Mouse (Mus musculus) neural tube, embryonic 12.5 days (tissue): ENCODE data around the gene Anapc7. TPM values are rescaled to one million over a fixed set of nuclear protein-coding genes. Genes with fewer than 3 reads are reported as not detected.
"Not testable (repeated sequence)": the region's sequence is repeated elsewhere in the genome, so short reads cannot be mapped to it uniquely, and the experiment has no call there.

Experiments
- ATAC-seq: fragments of 200-750 bp; cut with Nextera tagmentation; 2 replicates; pipeline ENCODE4 v1.8.0; 2017; ENCODE audit warnings: low read depth, mild to moderate bottlenecking, moderate TSS enrichment, moderate library complexity; ENCODE audit not compliant: low FRiP score
- H3K27ac ChIP-seq: fragments of 300-500 bp; sonication (generic); 2 replicates; pipeline ENCODE4 v1.5.1; 2016
- H3K27me3 ChIP-seq: fragments of 300-500 bp; sonication (generic); replicated peaks from 2 replicates; pipeline ENCODE4 v1.6.1; 2016; ENCODE audit warnings: mild to moderate bottlenecking
- H3K36me3 ChIP-seq: fragments of 300-500 bp; sonication (generic); 2 replicates; pipeline ENCODE4 v1.6.1; 2016; ENCODE audit warnings: mild to moderate bottlenecking
- H3K4me1 ChIP-seq: fragments of 300-500 bp; sonication (generic); 2 replicates; pipeline ENCODE4 v1.6.1; 2016
- H3K4me2 ChIP-seq: fragments of 300-500 bp; sonication (generic); replicated peaks from 2 replicates; pipeline ENCODE4 v1.6.1; 2016; ENCODE audit warnings: mild to moderate bottlenecking
- H3K4me3 ChIP-seq: fragments of 300-500 bp; sonication (generic); 2 replicates; pipeline ENCODE4 v1.5.1; 2016
- H3K9ac ChIP-seq: fragments of 300-500 bp; sonication (generic); 2 replicates; pipeline ENCODE4 v1.6.1; 2016; ENCODE audit warnings: mild to moderate bottlenecking
- H3K9me3 ChIP-seq: fragments of 300-500 bp; sonication (generic); 2 replicates; pipeline ENCODE4 v1.6.1; 2016; ENCODE audit warnings: mild to moderate bottlenecking
- WGBS: fragments of 180-500 bp; shearing (Covaris S2); methylation state at CpG from one replicate; pipeline ENCODE4 v1.1.7; 2016; 5-methylcytosine and 5-hydroxymethylcytosine counted together
- polyA plus RNA-seq: library from polyadenylated mRNA; unstranded; fragments of >200 nt; fragmentation: Nextera tagmentation; extraction: Ambion mirVana; gene quantifications from 2 replicates; pipeline ENCODE4 v1.2.1, GENCODE M21; 2016

The Anapc7 gene
- polyA plus RNA-seq, 1 experiment from 2014 or later: 51.2 TPM

DNA sequence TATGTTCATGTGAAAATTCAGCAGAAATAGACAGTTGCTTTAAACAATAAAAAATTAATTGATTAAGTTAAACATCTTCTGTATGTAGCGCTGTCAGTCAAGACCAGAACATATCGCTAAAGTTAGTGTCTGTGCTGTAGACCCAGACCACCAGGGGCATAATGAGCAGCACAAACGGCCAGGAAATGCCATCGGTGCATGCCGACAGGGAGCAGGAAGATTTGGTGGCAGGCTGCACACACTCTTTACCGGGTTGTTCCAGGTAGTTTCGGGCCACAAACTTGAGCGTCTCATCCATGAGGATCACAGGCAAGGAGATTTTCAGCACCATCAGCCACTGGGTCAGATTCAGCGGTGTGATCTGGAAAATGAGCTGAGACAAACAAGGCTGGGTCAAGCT, 35.6 kb downstream of the Anapc7 start:
- H3K36me3 ChIP-seq: peaks cover 99% of the 10 kb centered on the region
- H3K4me3 ChIP-seq, H3K9me3 ChIP-seq, H3K9ac ChIP-seq, H3K4me1 ChIP-seq, ATAC-seq, H3K4me2 ChIP-seq, H3K27me3 ChIP-seq, H3K27ac ChIP-seq: not testable (repeated sequence)
- WGBS: 91% methylated on average over 9 of the region's 9 CpGs

GRCm38 (mm10) chr5:122458066-122458465, 36.6 kb downstream of the Anapc7 start:
- Histone ChIP-seq H3K36me3 (peaks cover 99% of the 10 kb centered on the region), H3K4me2 (no peak overlapping the region), H3K27ac (no peak overlapping the region), H3K9me3 (no peaks in the 10 kb centered on the region), H3K4me1 (no peaks in the 10 kb centered on the region), H3K4me3 (no peak overlapping the region), H3K9ac (no peak overlapping the region), H3K27me3 (no peaks in the 10 kb centered on the region)
- WGBS: 97% methylated on average over 4 of the region's 4 CpGs
- ATAC-seq: no peak

- H3K36me3 ChIP-seq: peaks cover 99% of the 10 kb centered on the region
- no peak overlapping the region for H3K4me2 ChIP-seq
- H3K4me3 ChIP-seq: no peak overlapping the region
- no peaks in the 10 kb centered on the region for H3K27me3 ChIP-seq
- WGBS: 92% methylated on average over 5 of the region's 5 CpGs
- ATAC-seq: no peak
- no peak overlapping the region for H3K9ac ChIP-seq
- H3K9me3 ChIP-seq: no peaks in the 10 kb centered on the region
- no peak overlapping the region for H3K27ac ChIP-seq
- no peaks in the 10 kb centered on the region for H3K4me1 ChIP-seq
Observed at GRCm38 (mm10) chr5:122459335-122459734, 37.8 kb downstream of the Anapc7 start.

DNA sequence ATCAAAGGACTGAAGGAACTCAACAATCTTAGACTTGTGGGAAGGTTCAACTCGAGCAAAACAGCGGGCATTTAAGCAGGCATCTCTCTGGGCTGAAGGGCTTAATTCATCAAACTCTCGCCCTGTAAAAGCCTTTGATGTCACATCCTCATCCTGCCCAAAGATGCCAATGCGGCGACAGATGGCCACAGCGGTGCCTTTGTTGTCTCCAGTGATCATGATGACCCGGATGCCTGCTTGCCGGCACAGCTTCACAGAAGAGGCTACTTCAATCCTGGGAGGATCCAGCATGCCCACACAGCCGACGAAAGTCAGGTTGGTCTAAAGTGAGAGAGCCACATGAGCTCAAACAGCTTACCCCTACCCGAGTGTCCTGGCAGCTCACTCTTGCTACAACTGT, 39.2 kb downstream of the Anapc7 start:
- Histone ChIP-seq H3K9me3 (no peaks in the 10 kb centered on the region), H3K36me3 (peaks cover 99% of the 10 kb centered on the region), H3K4me3 (no peak overlapping the region), H3K4me1 (no peaks in the 10 kb centered on the region), H3K27ac (no peak overlapping the region), H3K9ac (no peak overlapping the region), H3K27me3 (no peaks in the 10 kb centered on the region), H3K4me2 (no peak overlapping the region)
- WGBS: 86% methylated on average over 11 of the region's 11 CpGs
- no peak for ATAC-seq

- peaks cover 99% of the 10 kb centered on the region for H3K36me3 ChIP-seq
- H3K9ac ChIP-seq: no peak overlapping the region
- WGBS: 97% methylated on average over 9 of the region's 9 CpGs
- H3K4me3 ChIP-seq: no peak overlapping the region
- no peaks in the 10 kb centered on the region for H3K4me1 ChIP-seq
- no peak for ATAC-seq
- H3K4me2 ChIP-seq: no peak overlapping the region
- no peaks in the 10 kb centered on the region for H3K9me3 ChIP-seq
- H3K27me3 ChIP-seq: no peaks in the 10 kb centered on the region
- H3K27ac ChIP-seq: no peak overlapping the region
Observed at GRCm38 (mm10) chr5:122461431-122461830, 39.9 kb downstream of the Anapc7 start.

- WGBS: 92% methylated on average over 5 of the region's 5 CpGs
- Histone ChIP-seq H3K4me3 (no peak overlapping the region), H3K27me3 (no peaks in the 10 kb centered on the region), H3K9ac (no peak overlapping the region), H3K9me3 (no peaks in the 10 kb centered on the region), H3K4me2 (no peak overlapping the region), H3K27ac (no peak overlapping the region), H3K36me3 (peaks cover 81% of the 10 kb centered on the region), H3K4me1 (0 out of 2 replicates have a peak, but pooled peaks cover 5% of the 10 kb centered on the region)
- no peak for ATAC-seq
Observed at GRCm38 (mm10) chr5:122471658-122472057, 50.2 kb downstream of the Anapc7 start.

DNA sequence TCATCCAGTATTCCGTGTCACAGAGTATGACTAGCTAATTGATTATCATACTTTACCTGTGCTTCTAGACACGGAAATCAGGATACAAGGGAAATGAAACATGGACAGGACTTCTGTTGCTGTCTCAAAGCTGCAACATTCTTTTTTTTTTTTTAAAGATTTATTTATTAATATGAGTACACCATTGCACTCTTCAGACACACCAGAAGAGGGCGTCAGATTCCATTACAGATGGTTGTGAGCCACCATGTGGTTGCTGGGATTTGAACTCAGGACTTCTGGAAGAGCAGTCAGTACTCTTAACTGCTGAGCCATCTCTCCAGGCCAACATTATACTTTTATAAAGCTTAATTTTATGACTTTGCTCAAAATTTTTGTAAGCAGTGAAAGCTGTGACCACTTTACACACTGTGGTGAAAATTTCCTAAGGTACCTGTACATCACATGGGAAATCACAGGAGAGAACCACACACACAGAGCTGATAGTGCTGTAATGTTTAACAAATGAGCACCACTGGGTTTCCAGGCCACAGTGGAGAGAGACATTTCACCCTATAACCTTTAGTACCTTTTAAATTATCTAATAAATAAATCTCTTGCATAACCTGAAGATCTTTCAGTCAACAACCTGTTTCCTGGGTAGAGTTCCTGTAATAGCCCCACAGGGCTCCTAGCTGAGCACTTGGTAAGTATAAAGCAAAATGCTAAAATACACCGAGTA, 53.3 kb downstream of the Anapc7 start:
- no peak for ATAC-seq
- H3K36me3 ChIP-seq: peaks cover 61% of the 10 kb centered on the region

GRCm38 (mm10) chr5:122476078-122476477, 54.6 kb downstream of the Anapc7 start:
- 85% methylated on average over 3 of the region's 3 CpGs for WGBS
- peaks cover 57% of the 10 kb centered on the region for H3K36me3 ChIP-seq
- no peak for ATAC-seq

More for the DNA sequence above, 53.3 kb downstream of the Anapc7 start:
- H3K4me1 ChIP-seq: 0 out of 2 replicates have a peak, but pooled peaks cover 5% of the 10 kb centered on the region
- H3K9me3 ChIP-seq: no peaks in the 10 kb centered on the region
- no peak overlapping the region for H3K27ac ChIP-seq
- H3K4me2 ChIP-seq: no peak overlapping the region
- no peaks in the 10 kb centered on the region for H3K27me3 ChIP-seq
- H3K9ac ChIP-seq: no peak overlapping the region
- no peak overlapping the region for H3K4me3 ChIP-seq
- 87% methylated on average over 4 of the region's 4 CpGs for WGBS

DNA sequence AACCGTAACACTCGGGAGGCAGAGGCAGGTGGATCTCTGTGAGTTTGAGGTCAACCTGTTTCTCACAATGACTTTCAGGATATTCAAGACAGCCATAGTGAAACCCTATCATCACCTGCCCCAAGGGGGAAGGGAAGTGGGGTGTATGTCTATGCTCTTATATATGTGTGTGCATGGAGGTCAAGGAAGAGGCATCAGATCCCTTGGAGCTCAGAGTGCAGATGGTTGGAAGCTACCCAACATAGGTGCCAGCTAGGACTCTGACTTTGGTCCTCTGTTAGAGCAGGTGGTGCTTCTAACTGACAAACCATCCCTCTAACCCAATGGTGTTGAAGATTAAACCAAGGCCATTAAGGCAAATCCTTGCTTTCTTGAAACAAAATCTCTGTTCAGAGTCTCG, 56.0 kb downstream of the Anapc7 start:
- Histone ChIP-seq H3K4me2 (no peak overlapping the region), H3K27ac (no peak overlapping the region), H3K36me3 (peaks cover 57% of the 10 kb centered on the region), H3K9ac (no peak overlapping the region), H3K27me3 (no peaks in the 10 kb centered on the region), H3K9me3 (no peaks in the 10 kb centered on the region), H3K4me3 (no peak overlapping the region), H3K4me1 (0 out of 2 replicates have a peak, but pooled peaks cover 5% of the 10 kb centered on the region)
- no peak for ATAC-seq
- 93% methylated on average over 3 of the region's 3 CpGs for WGBS

More at GRCm38 (mm10) chr5:122476078-122476477, 54.6 kb downstream of the Anapc7 start:
- no peak overlapping the region for H3K27ac ChIP-seq
- H3K4me3 ChIP-seq: no peak overlapping the region
- no peak overlapping the region for H3K9ac ChIP-seq
- H3K4me2 ChIP-seq: no peak overlapping the region
- no peaks in the 10 kb centered on the region for H3K9me3 ChIP-seq
- H3K4me1 ChIP-seq: 0 out of 2 replicates have a peak, but pooled peaks cover 5% of the 10 kb centered on the region
- H3K27me3 ChIP-seq: no peaks in the 10 kb centered on the region

DNA sequence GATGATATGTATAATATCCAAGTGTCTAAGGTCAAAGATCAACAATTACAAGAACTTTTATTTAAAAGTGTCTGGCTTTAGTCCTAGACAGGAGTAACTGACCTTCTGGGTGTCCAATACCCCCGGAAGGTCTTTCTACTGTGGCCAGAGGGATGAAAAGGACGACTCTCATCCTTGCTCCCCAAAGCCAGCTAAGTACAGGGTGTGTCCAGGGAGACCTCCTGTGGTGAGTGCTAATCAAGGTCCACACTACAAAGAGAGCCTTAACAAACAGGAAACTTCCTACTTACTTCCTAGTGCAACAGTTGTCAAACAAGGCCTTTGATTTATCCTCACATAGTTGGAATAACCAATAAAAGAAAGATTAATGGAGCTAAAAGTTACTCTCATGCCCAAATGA, 57.6 kb downstream of the Anapc7 start:
- WGBS: 61% methylated on average over 2 of the region's 2 CpGs
- Histone ChIP-seq H3K36me3 (peaks cover 53% of the 10 kb centered on the region), H3K9ac (no peak overlapping the region), H3K4me1 (no peaks in the 10 kb centered on the region), H3K27ac (no peak overlapping the region), H3K27me3 (no peaks in the 10 kb centered on the region), H3K4me3 (no peak overlapping the region), H3K4me2 (no peak overlapping the region), H3K9me3 (no peaks in the 10 kb centered on the region)
- no peak for ATAC-seq

DNA sequence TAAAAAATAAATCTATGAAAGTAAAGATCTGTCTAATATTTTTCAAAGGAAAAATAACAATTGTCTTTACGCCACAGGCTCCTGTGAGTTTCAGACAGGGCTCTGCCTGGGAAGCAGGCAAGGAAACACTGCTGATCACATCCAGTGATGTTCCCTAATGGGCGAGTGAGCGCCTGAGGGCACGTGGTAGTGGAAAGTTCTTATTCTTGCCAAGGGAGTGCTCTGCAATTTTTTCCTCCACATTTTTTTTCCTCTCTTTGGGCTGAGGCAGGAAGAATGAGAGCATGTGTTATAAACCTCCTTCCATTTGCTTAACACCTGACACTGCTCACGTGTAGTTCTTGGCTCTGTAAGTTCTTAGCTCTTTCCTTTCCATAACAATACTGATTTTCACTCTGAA, 60.4 kb downstream of the Anapc7 start:
- WGBS: 85% methylated on average over 5 of the region's 5 CpGs
- no peak overlapping the region for H3K9ac ChIP-seq
- no peaks in the 10 kb centered on the region for H3K9me3 ChIP-seq
- no peak for ATAC-seq
- H3K4me3 ChIP-seq: no peak overlapping the region
- H3K4me1 ChIP-seq: no peaks in the 10 kb centered on the region
- peaks cover 60% of the 10 kb centered on the region for H3K36me3 ChIP-seq
- H3K27me3 ChIP-seq: no peaks in the 10 kb centered on the region
- H3K27ac ChIP-seq: no peak overlapping the region
- H3K4me2 ChIP-seq: no peak overlapping the region

GRCm38 (mm10) chr5:122482733-122483391, 61.4 kb downstream of the Anapc7 start:
- WGBS: 91% methylated on average over 6 of the region's 6 CpGs
- H3K9me3 ChIP-seq: no peaks in the 10 kb centered on the region
- no peak overlapping the region for H3K9ac ChIP-seq
- ATAC-seq: no peak
- H3K4me2 ChIP-seq: no peak overlapping the region
- H3K4me1 ChIP-seq: no peaks in the 10 kb centered on the region
- no peak overlapping the region for H3K4me3 ChIP-seq
- no peak overlapping the region for H3K27ac ChIP-seq
- H3K36me3 ChIP-seq: peaks cover 58% of the 10 kb centered on the region
- H3K27me3 ChIP-seq: no peaks in the 10 kb centered on the region
